Mouse (Mus musculus) CD4-positive, CD25-positive, alpha-beta regulatory T cell, adult 2 months (primary cell): ENCODE data around the gene Tprn.

Experiments
- DNase-seq: peaks from one replicate; pipeline ENCODE4 v3.0.0-alpha.2; 2012; ENCODE audit warnings: low read depth, low spot score

The Tprn gene

GRCm38 (mm10) chr2:25262291-25262767 is at the start of gene Tprn:
TSS of gene Tprn (plus strand) at chr2:25262618.
- DNase-seq, result peak; percentile 96

GRCm38 (mm10) chr2:25213266-25213865 is 49.1 kb upstream of the Tprn start:
- DNase-seq, result no peak

- no peak for DNase-seq
Measured at GRCm38 (mm10) chr2:25214444-25214843, 48.0 kb upstream of the Tprn start, which contains the start of gene Stpg3. TSS of gene Stpg3 (minus strand) at chr2:25214637.

GRCm38 (mm10) chr2:25217666-25218065 is 44.8 kb upstream of the Tprn start:
- DNase-seq, result no peak

- DNase-seq, result no peak
Measured at GRCm38 (mm10) chr2:25218445-25218844, 44.0 kb upstream of the Tprn start, which contains the start of gene Fam166a. TSS of gene Fam166a (plus strand) at chr2:25218745.

GRCm38 (mm10) chr2:25221331-25221772 is 41.1 kb upstream of the Tprn start:
- no peak for DNase-seq

GRCm38 (mm10) chr2:25223681-25224491 is 38.5 kb upstream of the Tprn start:
- DNase-seq, result no peak

- no peak for DNase-seq
Measured at GRCm38 (mm10) chr2:25224492-25224765, 38.0 kb upstream of the Tprn start, which contains the start of gene Tubb4b. TSS of gene Tubb4b (minus strand) at chr2:25224702.

GRCm38 (mm10) chr2:25224766-25225752 is 37.4 kb upstream of the Tprn start:
- DNase-seq, result peak; percentile 98

- DNase-seq, result no peak
Measured at GRCm38 (mm10) chr2:25225811-25226379, 36.5 kb upstream of the Tprn start.

- no peak for DNase-seq
Measured at GRCm38 (mm10) chr2:25226864-25227263, 35.6 kb upstream of the Tprn start.

GRCm38 (mm10) chr2:25227406-25227805 is 35.0 kb upstream of the Tprn start:
- DNase-seq, result no peak

GRCm38 (mm10) chr2:25228431-25228889 is 34.0 kb upstream of the Tprn start:
- peak; percentile 93 for DNase-seq

GRCm38 (mm10) chr2:25228995-25229530 is 33.4 kb upstream of the Tprn start:
- DNase-seq, result no peak

- no peak for DNase-seq
Measured at GRCm38 (mm10) chr2:25229582-25229981, 32.8 kb upstream of the Tprn start.

- DNase-seq, result no peak
Measured at GRCm38 (mm10) chr2:25230581-25230980, 31.8 kb upstream of the Tprn start.

GRCm38 (mm10) chr2:25231038-25231437 is 31.4 kb upstream of the Tprn start:
- DNase-seq, result no peak

GRCm38 (mm10) chr2:25233421-25233820 is 29.0 kb upstream of the Tprn start:
- no peak for DNase-seq

- DNase-seq, result no peak
Measured at GRCm38 (mm10) chr2:25234050-25234449, 28.4 kb upstream of the Tprn start, which contains the start of gene Slc34a3. TSS of gene Slc34a3 (minus strand) at chr2:25234364.

GRCm38 (mm10) chr2:25234551-25235220 is 27.7 kb upstream of the Tprn start:
- DNase-seq, result no peak
